Mouse (Mus musculus) thymus, postnatal 10 days (tissue): ENCODE measurements around the gene Efnb3.
A peak's percentile ranks its signal among the peaks of the same experiment; 100 is the strongest.
"Not testable (repeated sequence)": the region's sequence is repeated elsewhere in the genome, so short reads cannot be mapped to it uniquely, and the experiment has no call there.

ENCODE experiments used
- DNase-seq, 2 experiments: peaks; one replicate each; pipeline ENCODE4 v3.0.0; 2021; ENCODE audit warnings: low spot score in 2 of 2

The Efnb3 gene

GRCm38 (mm10) chr11:69549060-69549656 is 10.8 kb downstream of the Efnb3 start, which contains the start of gene Dnah2:
Gene Dnah2 (minus strand): TSS chr11:69549110.
- DNase-seq = no peak

- peak in 1 of 2 experiments; percentile 61 for DNase-seq
These were observed 12.9 kb downstream of the Efnb3 start for GRCm38 (mm10) chr11:69547071-69547470.

GRCm38 (mm10) chr11:69546423-69547053 is 13.5 kb downstream of the Efnb3 start:
- DNase-seq = peak; percentile 71 to 88

- no peak for DNase-seq
These were observed 14.0 kb downstream of the Efnb3 start for GRCm38 (mm10) chr11:69545957-69546356.

GRCm38 (mm10) chr11:69543598-69543997 is 16.4 kb downstream of the Efnb3 start:
- no peak for DNase-seq

- not testable (repeated sequence) for DNase-seq
These were observed 18.3 kb downstream of the Efnb3 start for GRCm38 (mm10) chr11:69541741-69542140.

- no peak for DNase-seq
These were observed 19.3 kb downstream of the Efnb3 start for GRCm38 (mm10) chr11:69540700-69541099.

- no peak for DNase-seq
These were observed 25.0 kb downstream of the Efnb3 start for GRCm38 (mm10) chr11:69534990-69535389.

- no peak for DNase-seq
These were observed 27.4 kb downstream of the Efnb3 start for GRCm38 (mm10) chr11:69532480-69533150.

GRCm38 (mm10) chr11:69530755-69531154 is 29.2 kb downstream of the Efnb3 start:
- DNase-seq = not testable (repeated sequence)

GRCm38 (mm10) chr11:69530281-69530680 is 29.7 kb downstream of the Efnb3 start:
- DNase-seq = not testable (repeated sequence)

- no peak for DNase-seq
These were observed 32.0 kb downstream of the Efnb3 start for GRCm38 (mm10) chr11:69528031-69528390.

- no peak for DNase-seq
These were observed 32.6 kb downstream of the Efnb3 start for GRCm38 (mm10) chr11:69527098-69528030.

GRCm38 (mm10) chr11:69526631-69527030 is 33.4 kb downstream of the Efnb3 start:
- no peak for DNase-seq

GRCm38 (mm10) chr11:69525661-69526060 is 34.3 kb downstream of the Efnb3 start:
- no peak for DNase-seq

- DNase-seq = no peak
These were observed 36.4 kb downstream of the Efnb3 start for GRCm38 (mm10) chr11:69523651-69524050.

- DNase-seq = no peak
These were observed 38.4 kb downstream of the Efnb3 start for GRCm38 (mm10) chr11:69521526-69522149.

GRCm38 (mm10) chr11:69519976-69520375 is 40.0 kb downstream of the Efnb3 start:
- no peak for DNase-seq

GRCm38 (mm10) chr11:69516661-69517060 is 43.3 kb downstream of the Efnb3 start:
- no peak for DNase-seq

GRCm38 (mm10) chr11:69516151-69516640 is 43.8 kb downstream of the Efnb3 start:
- DNase-seq = no peak

GRCm38 (mm10) chr11:69513840-69514239 is 46.2 kb downstream of the Efnb3 start:
- DNase-seq = peak; percentile 25 to 60
